Mouse (Mus musculus) frontal cortex, adult (tissue): ENCODE measurements around the gene Lima1.
"Not testable (repeated sequence)": the region's sequence is repeated elsewhere in the genome, so short reads cannot be mapped to it uniquely, and the experiment has no call there.

ENCODE experiments used
- ATAC-seq: cut with Nextera tagmentation; 2 replicates; pipeline ENCODE4 v1.9.2; 2017; ENCODE audit warnings: mild to moderate bottlenecking, moderate library complexity, mixed read lengths; ENCODE audit not compliant: low TSS enrichment

Gene Lima1

GRCm38 (mm10) chr15:99875334-99875869 lies at the start of gene Lima1:
Gene Lima1, minus strand, starts transcription at chr15:99875456.
- ATAC-seq = peak; percentile 95

- no peak for ATAC-seq
These were observed 44.4 kb upstream of the Lima1 start for GRCm38 (mm10) chr15:99919601-99920158.

GRCm38 (mm10) chr15:99917264-99917663 lies 42.0 kb upstream of the Lima1 start:
- no peak for ATAC-seq

- ATAC-seq = no peak
These were observed 39.4 kb upstream of the Lima1 start for GRCm38 (mm10) chr15:99914613-99915012.

- no peak for ATAC-seq
These were observed 36.5 kb upstream of the Lima1 start for GRCm38 (mm10) chr15:99911785-99912184.

GRCm38 (mm10) chr15:99909339-99909996 lies 34.2 kb upstream of the Lima1 start:
- not testable (repeated sequence) for ATAC-seq

GRCm38 (mm10) chr15:99907514-99907913 lies 32.3 kb upstream of the Lima1 start:
- no peak for ATAC-seq

- no peak for ATAC-seq
These were observed 31.8 kb upstream of the Lima1 start for GRCm38 (mm10) chr15:99907041-99907440.

- ATAC-seq = no peak
These were observed 29.6 kb upstream of the Lima1 start for GRCm38 (mm10) chr15:99904841-99905240.

GRCm38 (mm10) chr15:99904333-99904732 lies 29.1 kb upstream of the Lima1 start:
- ATAC-seq = no peak; the same call in 1 of the 2 replicates

- ATAC-seq = no peak
These were observed 28.0 kb upstream of the Lima1 start for GRCm38 (mm10) chr15:99903227-99903626.

GRCm38 (mm10) chr15:99902786-99903185 lies 27.5 kb upstream of the Lima1 start:
- no peak for ATAC-seq

- no peak for ATAC-seq
These were observed 21.4 kb upstream of the Lima1 start for GRCm38 (mm10) chr15:99896621-99897020.

GRCm38 (mm10) chr15:99891355-99891754 lies 16.1 kb upstream of the Lima1 start:
- no peak for ATAC-seq

GRCm38 (mm10) chr15:99890412-99891236 lies 15.4 kb upstream of the Lima1 start:
- ATAC-seq = no peak

- no peak for ATAC-seq
These were observed 14.1 kb upstream of the Lima1 start for GRCm38 (mm10) chr15:99889275-99889874.

GRCm38 (mm10) chr15:99887130-99887529 lies 11.9 kb upstream of the Lima1 start:
- not testable (repeated sequence) for ATAC-seq

- ATAC-seq = no peak
These were observed 8.8 kb upstream of the Lima1 start for GRCm38 (mm10) chr15:99884038-99884437.

- no peak for ATAC-seq
These were observed 3.3 kb upstream of the Lima1 start for GRCm38 (mm10) chr15:99878541-99878940.

- no peak; the same call in 1 of the 2 replicates for ATAC-seq
These were observed 483 bp downstream of the Lima1 start for GRCm38 (mm10) chr15:99874612-99875333.

- ATAC-seq = no peak
These were observed 2.7 kb downstream of the Lima1 start for GRCm38 (mm10) chr15:99872543-99872942.
